Mouse (Mus musculus) spleen, postnatal 0 days (tissue): ENCODE measurements around the gene Rcbtb2. TPM values are rescaled to one million over a fixed set of nuclear protein-coding genes. Genes with fewer than 3 reads are reported as not detected.

ENCODE experiments used
- microRNA counts: library from miRNA; unstranded; fragments of <30 nt; microRNA quantifications from one replicate; lab custom pipeline; 2015
- polyA plus RNA-seq: library from polyadenylated mRNA; unstranded; fragments of >200 nt; fragmentation: Nextera tagmentation; extraction: Ambion mirVana; gene quantifications from 2 replicates; pipeline ENCODE4 v1.2.1, GENCODE M21; 2015

Rcbtb2 gene
- 23.7 and 30.5 TPM in 2 replicates for polyA plus RNA-seq

GRCm38 (mm10) chr14:73122923-73123278 is at the start of gene Rcbtb2:
TSS of gene Rcbtb2 (plus strand) at chr14:73123037.

DNA sequence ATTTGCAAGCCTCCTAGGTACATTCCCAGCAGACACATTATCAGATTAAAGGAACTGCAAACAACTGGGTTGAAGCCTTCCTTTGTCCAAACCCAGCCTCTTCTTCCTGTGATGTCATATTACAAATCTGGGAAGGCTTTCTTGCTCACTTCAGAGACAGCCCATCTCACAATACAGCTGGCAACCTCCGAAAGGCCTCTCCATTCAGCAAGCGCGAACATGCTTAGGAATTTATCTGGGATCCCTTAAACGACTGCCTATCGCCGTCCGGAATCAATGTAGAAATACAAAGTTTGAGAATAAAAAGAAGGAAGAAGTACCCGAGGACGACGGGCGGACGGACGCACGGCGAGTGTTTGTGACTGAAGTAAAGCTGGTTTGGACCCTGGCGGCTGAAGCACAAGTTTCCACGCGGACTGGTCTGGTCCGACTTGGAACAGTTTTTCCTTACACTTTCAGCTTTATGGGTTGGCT is 115.0 kb downstream of the Rcbtb2 start, which contains the start of gene Lpar6:
TSS of gene Lpar6 (plus strand) at position 48 of the 474 bp plus-strand sequence.

MicroRNAs within 50 kb of the gene (microRNA counts, 519-probe panel; counts per million panel counts)
- 88.3 counts per million for microRNA mmu-miR-687 (lab: Ali Mortazavi, UCI)

Other genes starting within 250 kb of the Rcbtb2 start
- 0.52 and 0.61 TPM in 2 replicates for gene Cysltr2, start 73.9 kb upstream of the Rcbtb2 start, polyA plus RNA-seq
- 6.7 and 7.9 TPM in 2 replicates for gene Lpar6, start 114.9 kb downstream of the Rcbtb2 start, polyA plus RNA-seq
- 25.1 and 27.5 TPM in 2 replicates for gene Rb1, start 202.8 kb downstream of the Rcbtb2 start, polyA plus RNA-seq